Mouse (Mus musculus): Measurements from ENCODE around the gene Ankrd11. TPM values are rescaled to one million over a fixed set of nuclear protein-coding genes. Genes with fewer than 3 reads are reported as not detected.

Ankrd11 gene
- polyA plus RNA-seq, 1 experiment from 2014 or later: 21.2 TPM

GRCm38 (mm10) chr8:122960932-122961331 is 81.1 kb downstream of the Ankrd11 start:
- peaks cover 6% of the 10 kb centered on the region; the same call in 1 of the 2 replicates for H3K36me3 ChIP-seq (replicated peaks; ENCODE audit: insufficient read depth, low read length)
- peak overlapping the region; percentile 38; the same call in 1 of the 2 replicates for H3K4me2 ChIP-seq (ENCODE audit: low read depth, low read length)
- H3K9me3 ChIP-seq (ENCODE audit: low read length): no peaks in the 10 kb centered on the region
- H3K4me1 ChIP-seq (ENCODE audit: insufficient read depth): peaks cover 66% of the 10 kb centered on the region
- H3K9ac ChIP-seq (replicated peaks): no peak overlapping the region
- H3K4me3 ChIP-seq (ENCODE audit: low read depth, low read length): no peak overlapping the region
- 11% methylated on average over 1 of the region's 1 CpGs for WGBS (ENCODE audit: insufficient replicate concordance)
- peak overlapping the region; percentile 39; the same call in 1 of the 2 replicates for H3K27ac ChIP-seq (ENCODE audit: low read depth)
- no peaks in the 10 kb centered on the region for H3K27me3 ChIP-seq (ENCODE audit: insufficient read depth, low read length)
- DNase-seq (no peak), ATAC-seq (peak; percentile 78)
- no peak for TF ChIP-seq CTCF (IDR thresholded peaks at IDR 0.05; ENCODE audit: low read depth)
- no peak for TF ChIP-seq EP300 (IDR thresholded peaks at IDR 0.05; ENCODE audit: low read depth)

GRCm38 (mm10) chr8:122960323-122960722 is 81.8 kb downstream of the Ankrd11 start:
- WGBS (ENCODE audit: insufficient replicate concordance): 70% methylated on average over 5 of the region's 5 CpGs
- TF ChIP-seq EP300 (IDR thresholded peaks at IDR 0.05; ENCODE audit: low read depth): no peak
- TF ChIP-seq CTCF (IDR thresholded peaks at IDR 0.05; ENCODE audit: low read depth): no peak
- H3K27me3 ChIP-seq (ENCODE audit: insufficient read depth, low read length): no peaks in the 10 kb centered on the region
- ATAC-seq (peak; percentile 26; the same call in 1 of the 2 replicates), DNase-seq (no peak)
- H3K9ac ChIP-seq (replicated peaks): no peak overlapping the region
- H3K4me2 ChIP-seq (ENCODE audit: low read depth, low read length): no peak overlapping the region
- H3K36me3 ChIP-seq (replicated peaks; ENCODE audit: insufficient read depth, low read length): peaks cover 6% of the 10 kb centered on the region; the same call in 1 of the 2 replicates
- H3K4me3 ChIP-seq (ENCODE audit: low read depth, low read length): no peak overlapping the region
- H3K4me1 ChIP-seq (ENCODE audit: insufficient read depth): peaks cover 71% of the 10 kb centered on the region
- peak overlapping the region; percentile 39; the same call in 1 of the 2 replicates for H3K27ac ChIP-seq (ENCODE audit: low read depth)
- H3K9me3 ChIP-seq (ENCODE audit: low read length): no peaks in the 10 kb centered on the region

- Histone ChIP-seq H3K4me1 (ENCODE audit: insufficient read depth) (peaks cover 63% of the 10 kb centered on the region), H3K4me3 (ENCODE audit: low read depth, low read length) (no peak overlapping the region), H3K9ac (replicated peaks) (no peak overlapping the region), H3K36me3 (replicated peaks; ENCODE audit: insufficient read depth, low read length) (no peaks in the 10 kb centered on the region), H3K4me2 (ENCODE audit: low read depth, low read length) (no peak overlapping the region), H3K27me3 (ENCODE audit: insufficient read depth, low read length) (no peaks in the 10 kb centered on the region), H3K9me3 (ENCODE audit: low read length) (no peaks in the 10 kb centered on the region), H3K27ac (ENCODE audit: low read depth) (no peak overlapping the region)
- ATAC-seq (peak; percentile 47; the same call in 1 of the 2 replicates), DNase-seq (no peak)
- TF ChIP-seq CTCF (IDR thresholded peaks at IDR 0.05; ENCODE audit: low read depth) (no peak), EP300 (IDR thresholded peaks at IDR 0.05; ENCODE audit: low read depth) (no peak)
- WGBS (ENCODE audit: insufficient replicate concordance): 69% methylated on average over 3 of the region's 3 CpGs
These were observed 86.1 kb downstream of the Ankrd11 start for GRCm38 (mm10) chr8:122955997-122956396.

GRCm38 (mm10) chr8:122955195-122955594 is 86.9 kb downstream of the Ankrd11 start:
- H3K4me3 ChIP-seq (ENCODE audit: low read depth, low read length): no peak overlapping the region

GRCm38 (mm10) chr8:122954090-122954799 is 87.8 kb downstream of the Ankrd11 start:
- Histone ChIP-seq H3K4me1 (ENCODE audit: insufficient read depth) (peaks cover 53% of the 10 kb centered on the region), H3K27ac (ENCODE audit: low read depth) (no peak overlapping the region)

More at GRCm38 (mm10) chr8:122955195-122955594, 86.9 kb downstream of the Ankrd11 start:
- Histone ChIP-seq H3K9me3 (ENCODE audit: low read length) (no peaks in the 10 kb centered on the region), H3K36me3 (replicated peaks; ENCODE audit: insufficient read depth, low read length) (no peaks in the 10 kb centered on the region), H3K4me2 (ENCODE audit: low read depth, low read length) (no peak overlapping the region), H3K27ac (ENCODE audit: low read depth) (no peak overlapping the region), H3K27me3 (ENCODE audit: insufficient read depth, low read length) (no peaks in the 10 kb centered on the region), H3K4me1 (ENCODE audit: insufficient read depth) (peaks cover 55% of the 10 kb centered on the region), H3K9ac (replicated peaks) (no peak overlapping the region)
- TF ChIP-seq CTCF (IDR thresholded peaks at IDR 0.05; ENCODE audit: low read depth) (no peak), EP300 (IDR thresholded peaks at IDR 0.05; ENCODE audit: low read depth) (no peak)
- ATAC-seq: no peak
- no peak for DNase-seq

GRCm38 (mm10) chr8:122953028-122953427 is 89.0 kb downstream of the Ankrd11 start:
- no peak for TF ChIP-seq EP300 (IDR thresholded peaks at IDR 0.05; ENCODE audit: low read depth)
- no peak for TF ChIP-seq CTCF (IDR thresholded peaks at IDR 0.05; ENCODE audit: low read depth)
- peaks cover 54% of the 10 kb centered on the region for H3K4me1 ChIP-seq (ENCODE audit: insufficient read depth)
- ATAC-seq (no peak), DNase-seq (no peak)
- H3K4me3 ChIP-seq (ENCODE audit: low read depth, low read length): no peak overlapping the region
- no peak overlapping the region for H3K27ac ChIP-seq (ENCODE audit: low read depth)
- H3K36me3 ChIP-seq (replicated peaks; ENCODE audit: insufficient read depth, low read length): no peaks in the 10 kb centered on the region
- H3K4me2 ChIP-seq (ENCODE audit: low read depth, low read length): no peak overlapping the region
- no peak overlapping the region for H3K9ac ChIP-seq (replicated peaks)
- H3K9me3 ChIP-seq (ENCODE audit: low read length): no peaks in the 10 kb centered on the region
- WGBS (ENCODE audit: insufficient replicate concordance): 38% methylated on average over 6 of the region's 6 CpGs
- no peaks in the 10 kb centered on the region for H3K27me3 ChIP-seq (ENCODE audit: insufficient read depth, low read length)

More at GRCm38 (mm10) chr8:122954090-122954799, 87.8 kb downstream of the Ankrd11 start:
- no peak overlapping the region for H3K4me2 ChIP-seq (ENCODE audit: low read depth, low read length)
- no peaks in the 10 kb centered on the region for H3K27me3 ChIP-seq (ENCODE audit: insufficient read depth, low read length)
- ATAC-seq: no peak
- no peak for TF ChIP-seq EP300 (IDR thresholded peaks at IDR 0.05; ENCODE audit: low read depth)
- TF ChIP-seq CTCF (IDR thresholded peaks at IDR 0.05; ENCODE audit: low read depth): no peak
- H3K9ac ChIP-seq (replicated peaks): no peak overlapping the region
- no peaks in the 10 kb centered on the region for H3K36me3 ChIP-seq (replicated peaks; ENCODE audit: insufficient read depth, low read length)
- no peak overlapping the region for H3K4me3 ChIP-seq (ENCODE audit: low read depth, low read length)
- 46% methylated on average over 3 of the region's 3 CpGs for WGBS (ENCODE audit: insufficient replicate concordance)
- H3K9me3 ChIP-seq (ENCODE audit: low read length): no peaks in the 10 kb centered on the region
- DNase-seq: no peak
